Mouse (Mus musculus) small intestine, adult 2 months (tissue): Measurements from ENCODE around the gene Tmem129. TPM values are rescaled to one million over a fixed set of nuclear protein-coding genes. Genes with fewer than 3 reads are reported as not detected.
A peak's percentile ranks its signal among the peaks of the same experiment; 100 is the strongest.

Experiments used
- H3K27ac ChIP-seq: fragments of 200-500 bp; 2 replicates; pipeline ENCODE4 v1.5.1; 2012; ENCODE audit warnings: low read depth, low read length, control low read depth, inconsistent platforms; ENCODE audit not compliant: insufficient read depth
- H3K27me3 ChIP-seq: fragments of 200-500 bp; 2 replicates; pipeline ENCODE4 v1.6.1; 2012; ENCODE audit warnings: mild to moderate bottlenecking, moderate library complexity, low read length, inconsistent platforms; ENCODE audit not compliant: control insufficient read depth, insufficient read depth
- H3K36me3 ChIP-seq: fragments of 200-500 bp; 2 replicates; pipeline ENCODE4 v1.6.1; 2012; ENCODE audit warnings: mild to moderate bottlenecking, low read length, control low read depth, inconsistent platforms; ENCODE audit not compliant: control insufficient read depth, insufficient read depth
- H3K4me1 ChIP-seq: fragments of 200-500 bp; 2 replicates; pipeline ENCODE4 v1.6.1; 2012; ENCODE audit warnings: low read length, inconsistent platforms, mixed read lengths; ENCODE audit not compliant: control insufficient read depth, insufficient read depth, insufficient read length
- H3K4me3 ChIP-seq: fragments of 200-500 bp; 2 replicates; pipeline ENCODE4 v1.5.1; 2012; ENCODE audit warnings: low read depth, mild to moderate bottlenecking, control low read depth, inconsistent platforms, low read length, moderate library complexity
- CTCF ChIP-seq: fragments of 200-500 bp; IDR thresholded peaks from 2 replicates; pipeline ENCODE4 v1.5.1; 2012; ENCODE audit warnings: low read depth, mild to moderate bottlenecking, control low read depth, inconsistent platforms, low read length, moderate library complexity, mixed read lengths; ENCODE audit not compliant: insufficient replicate concordance, insufficient read length; ENCODE audit errors: extremely low read depth
- POLR2A ChIP-seq: fragments of 200-500 bp; IDR thresholded peaks from 2 replicates; pipeline ENCODE4 v1.6.1; 2012; ENCODE audit warnings: low read depth, mild to moderate bottlenecking, control low read depth, inconsistent platforms, low read length, moderate library complexity
- WGBS: fragments of 180-500 bp; shearing (Covaris S2); methylation state at CpG from one replicate; pipeline ENCODE4 v1.1.7; 2018; 5-methylcytosine and 5-hydroxymethylcytosine counted together
- polyA plus RNA-seq: library from polyadenylated mRNA; depleted of rRNA; stranded (reverse); fragments of >200 nt; gene quantifications from 2 replicates; pipeline ENCODE4 v1.2.3, GENCODE M21; 2012

The Tmem129 gene
- polyA plus RNA-seq, 1 experiment, result 34.8 TPM

DNA sequence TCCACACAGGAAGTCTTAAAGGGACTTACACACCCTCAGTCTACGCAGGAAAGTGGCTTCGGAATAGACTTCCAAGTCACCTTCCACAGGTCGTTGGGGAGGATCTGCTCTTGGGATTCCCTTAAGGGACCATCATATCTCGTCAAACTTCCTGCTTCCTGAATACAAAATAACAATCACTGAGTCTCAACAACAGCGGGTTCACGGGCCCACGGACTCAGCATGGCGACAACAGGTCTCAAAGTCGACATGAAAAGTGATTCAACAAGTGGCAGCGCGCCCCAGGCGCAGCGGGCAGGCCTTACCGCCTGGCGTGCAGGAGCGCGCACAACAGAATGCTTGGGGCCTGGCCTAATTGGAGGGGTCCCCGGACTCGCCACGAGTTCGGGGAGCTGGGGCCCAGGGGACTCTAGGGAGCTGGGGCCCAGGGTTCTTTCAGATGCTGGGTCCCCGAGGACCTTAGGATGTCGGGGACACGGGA lies 29.4 kb downstream of the Tmem129 start:
- H3K4me3 ChIP-seq, result peak overlapping the region; percentile 96
- peak overlapping the region; percentile 93 for H3K27ac ChIP-seq
- H3K27me3 ChIP-seq, result no peaks in the 10 kb centered on the region
- WGBS, result under 1% methylated on average over 24 of the region's 24 CpGs
- H3K36me3 ChIP-seq, result no peaks in the 10 kb centered on the region
- H3K4me1 ChIP-seq, result peaks cover 5% of the 10 kb centered on the region
- no peak for TF ChIP-seq POLR2A
- TF ChIP-seq CTCF, result no peak

DNA sequence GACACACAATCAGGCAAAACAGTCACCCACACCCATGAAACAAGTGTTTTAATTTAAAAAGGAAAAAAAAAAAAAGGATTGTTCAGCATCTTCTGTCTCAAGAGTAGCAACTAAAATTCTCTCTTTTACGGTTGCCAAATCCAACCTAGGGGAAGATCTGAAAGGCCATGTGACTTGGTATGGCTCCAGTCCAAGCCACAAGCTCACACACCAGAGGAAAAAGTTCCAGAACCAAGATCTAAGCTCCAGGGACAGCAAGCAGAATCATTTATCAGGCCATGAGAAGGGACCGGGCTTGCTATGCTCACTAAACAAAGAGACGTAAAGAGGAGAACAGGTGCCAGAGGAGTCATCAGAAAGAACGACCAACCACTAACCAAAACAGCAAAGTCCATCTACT lies 30.2 kb downstream of the Tmem129 start:
- 4% methylated on average over 4 of the region's 4 CpGs for WGBS
- Histone ChIP-seq H3K36me3 (no peaks in the 10 kb centered on the region), H3K27me3 (no peaks in the 10 kb centered on the region), H3K4me1 (peaks cover 5% of the 10 kb centered on the region), H3K27ac (0 out of 2 replicates have a peak overlapping the region, but pooled peaks have one; percentile 8), H3K4me3 (no peak overlapping the region)
- no peak for TF ChIP-seq CTCF
- no peak for TF ChIP-seq POLR2A

DNA sequence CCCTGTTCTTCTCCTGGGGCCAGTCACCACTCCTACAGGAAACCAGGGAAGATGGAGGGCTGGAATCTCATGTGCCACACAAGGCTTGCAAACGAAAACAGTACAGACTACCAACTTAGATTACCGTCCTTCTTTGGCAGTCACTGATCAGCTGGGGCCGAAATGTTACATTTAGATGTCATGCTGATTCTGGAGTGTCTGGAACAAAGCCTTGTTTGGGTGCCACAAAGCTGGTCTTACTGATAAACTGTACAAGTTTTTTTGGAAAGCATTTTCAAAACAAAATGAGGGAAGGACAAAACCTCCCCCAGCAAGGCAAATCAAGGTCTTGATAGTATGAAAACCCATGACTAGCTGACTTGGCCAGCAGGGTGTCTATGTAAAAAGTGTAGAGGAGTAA lies 34.5 kb downstream of the Tmem129 start:
- H3K36me3 ChIP-seq, result no peaks in the 10 kb centered on the region
- H3K4me1 ChIP-seq, result peaks cover 3% of the 10 kb centered on the region
- H3K27ac ChIP-seq, result no peak overlapping the region
- H3K27me3 ChIP-seq, result no peaks in the 10 kb centered on the region
- WGBS, result 80% methylated on average over 3 of the region's 3 CpGs
- H3K4me3 ChIP-seq, result no peak overlapping the region
- no peak for TF ChIP-seq CTCF

DNA sequence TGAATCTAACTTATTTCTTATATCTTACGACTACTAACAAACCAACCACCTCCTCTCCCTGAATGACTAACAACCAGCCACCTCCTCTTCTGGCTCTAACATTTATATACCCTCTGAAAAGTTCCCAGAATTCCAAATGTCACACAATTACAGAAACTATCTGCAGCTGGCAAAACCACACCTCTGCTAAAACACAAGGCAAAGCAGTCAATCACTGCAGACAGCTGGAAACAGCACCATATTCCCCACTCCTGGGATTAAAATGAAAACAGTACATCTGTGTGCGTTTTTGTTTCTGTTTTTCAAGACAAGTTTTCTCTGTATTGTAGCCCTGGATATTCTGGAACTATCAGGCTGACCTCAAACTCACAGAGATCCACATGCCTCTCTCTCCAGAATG lies 35.5 kb downstream of the Tmem129 start:
- TF ChIP-seq CTCF (no peak), POLR2A (no peak)
- H3K4me3 ChIP-seq, result no peak overlapping the region
- 86% methylated on average over 2 of the region's 2 CpGs for WGBS
- H3K4me1 ChIP-seq, result no peaks in the 10 kb centered on the region; the same call in 1 of the 2 replicates
- H3K27me3 ChIP-seq, result no peaks in the 10 kb centered on the region
- H3K27ac ChIP-seq, result no peak overlapping the region
- H3K36me3 ChIP-seq, result no peaks in the 10 kb centered on the region

DNA sequence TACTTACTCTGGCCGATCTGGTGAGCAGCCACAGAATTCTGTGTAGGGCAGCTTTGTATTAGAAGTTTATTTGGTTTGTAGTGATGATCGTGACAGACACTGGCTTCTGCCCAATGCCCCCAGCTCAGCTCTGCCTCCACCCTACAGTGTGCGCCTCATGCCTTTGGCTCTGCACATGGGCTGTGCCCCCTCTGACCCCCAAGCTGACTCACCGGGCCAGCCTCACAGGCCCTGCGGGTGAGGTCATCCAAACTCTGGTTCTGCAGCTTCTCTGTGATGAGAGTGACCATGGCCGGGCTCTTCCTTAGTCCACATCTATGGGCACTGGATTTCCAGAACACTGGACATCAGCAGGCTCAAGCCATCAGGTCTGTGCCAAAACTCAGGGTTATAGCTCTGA lies 43.8 kb downstream of the Tmem129 start:
- Histone ChIP-seq H3K27me3 (no peaks in the 10 kb centered on the region), H3K36me3 (peaks cover 26% of the 10 kb centered on the region), H3K4me3 (no peak overlapping the region), H3K27ac (no peak overlapping the region), H3K4me1 (no peaks in the 10 kb centered on the region; the same call in 1 of the 2 replicates)
- TF ChIP-seq POLR2A, result no peak
- no peak for TF ChIP-seq CTCF
- 92% methylated on average over 6 of the region's 6 CpGs for WGBS

DNA sequence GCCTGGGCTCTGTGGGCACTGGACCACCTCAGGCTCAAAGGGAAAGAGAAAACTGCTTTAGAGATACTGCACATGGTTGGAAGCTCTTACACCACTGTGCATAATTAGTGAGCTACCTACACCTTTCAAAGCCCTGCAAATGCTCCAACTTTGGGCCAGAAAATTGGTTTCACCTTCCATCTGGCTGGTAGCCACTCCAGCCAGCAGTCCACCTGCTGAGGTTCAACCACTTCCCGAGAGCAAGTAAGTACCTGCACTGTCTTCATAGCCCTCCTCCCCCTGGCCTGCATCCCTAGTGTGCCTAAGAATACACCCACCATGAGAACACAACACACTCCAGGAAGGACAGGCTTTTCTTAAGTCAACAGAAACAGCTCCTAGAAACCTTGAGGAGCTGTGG lies 46.4 kb downstream of the Tmem129 start:
- H3K4me3 ChIP-seq, result no peak overlapping the region
- peaks cover 48% of the 10 kb centered on the region for H3K36me3 ChIP-seq
- TF ChIP-seq CTCF (no peak), POLR2A (no peak)
- no peak overlapping the region for H3K27ac ChIP-seq
- H3K4me1 ChIP-seq, result no peaks in the 10 kb centered on the region
- H3K27me3 ChIP-seq, result no peaks in the 10 kb centered on the region
- 85% methylated on average over 1 of the region's 1 CpGs for WGBS

DNA sequence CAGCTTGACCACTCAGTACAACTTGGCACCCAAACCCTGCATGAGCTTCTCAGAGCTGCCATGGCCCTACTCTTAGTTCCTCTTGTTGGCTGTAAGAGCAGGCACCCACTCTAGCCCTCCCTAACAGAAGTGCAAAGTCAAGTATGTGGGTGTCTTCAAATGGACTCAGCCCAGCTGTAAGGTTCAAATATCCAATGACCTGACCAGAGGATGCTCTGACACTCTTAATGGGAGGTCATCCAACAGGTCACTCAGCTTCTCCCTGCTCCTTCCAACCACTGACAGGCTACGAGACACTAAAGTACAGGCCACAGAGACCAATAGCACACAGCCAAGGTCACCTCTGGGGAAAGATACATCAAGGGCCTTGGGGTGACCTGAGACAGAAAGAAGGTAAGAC lies 49.0 kb downstream of the Tmem129 start:
- Histone ChIP-seq H3K27ac (no peak overlapping the region), H3K4me3 (no peak overlapping the region), H3K4me1 (no peaks in the 10 kb centered on the region), H3K27me3 (no peaks in the 10 kb centered on the region), H3K36me3 (peaks cover 49% of the 10 kb centered on the region)
- TF ChIP-seq CTCF (no peak), POLR2A (no peak)
- 88% methylated on average over 1 of the region's 1 CpGs for WGBS
